Mouse (Mus musculus): ENCODE measurements around the gene Cysrt1.
"Not testable (repeated sequence)": the region's sequence is repeated elsewhere in the genome, so short reads cannot be mapped to it uniquely, and the experiment has no call there.

Gene Cysrt1

GRCm38 (mm10) chr2:25264851-25265250 is 22.6 kb upstream of the Cysrt1 start:
- DNase-seq (ENCODE audit: low spot score in 2 of 2), result no peak

DNA sequence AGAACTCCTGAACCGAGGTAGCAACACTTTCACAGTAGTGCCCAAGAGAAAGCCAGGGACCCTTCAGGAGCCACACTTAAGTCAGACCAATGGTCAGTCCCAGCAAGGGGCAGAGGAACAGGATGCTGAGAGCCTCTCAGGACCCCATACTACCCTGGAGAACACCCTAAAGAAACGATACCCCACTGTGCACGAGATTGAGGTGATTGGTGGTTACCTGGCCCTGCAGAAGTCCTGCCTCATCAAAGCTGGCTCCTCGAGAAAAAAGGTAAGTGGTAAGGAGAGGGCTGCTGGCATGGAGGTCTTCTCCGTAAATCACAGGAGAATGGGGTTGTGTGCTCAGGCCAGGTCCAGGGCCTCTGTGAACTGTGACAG is 22.0 kb upstream of the Cysrt1 start:
- no peak for DNase-seq (ENCODE audit: low spot score in 2 of 2)

- no peak for DNase-seq (ENCODE audit: low spot score in 2 of 2)
These were observed 21.5 kb upstream of the Cysrt1 start for GRCm38 (mm10) chr2:25263623-25264285.

- DNase-seq (ENCODE audit: low spot score in 2 of 2), result peak; percentile 47 to 63
These were observed 20.8 kb upstream of the Cysrt1 start for GRCm38 (mm10) chr2:25262795-25263622.

- DNase-seq (ENCODE audit: low spot score in 2 of 2), result peak; percentile 92 to 94
These were observed 20.1 kb upstream of the Cysrt1 start, which contains the start of gene Tprn for GRCm38 (mm10) chr2:25262291-25262767. TSS of gene Tprn (plus strand) at chr2:25262618.

DNA sequence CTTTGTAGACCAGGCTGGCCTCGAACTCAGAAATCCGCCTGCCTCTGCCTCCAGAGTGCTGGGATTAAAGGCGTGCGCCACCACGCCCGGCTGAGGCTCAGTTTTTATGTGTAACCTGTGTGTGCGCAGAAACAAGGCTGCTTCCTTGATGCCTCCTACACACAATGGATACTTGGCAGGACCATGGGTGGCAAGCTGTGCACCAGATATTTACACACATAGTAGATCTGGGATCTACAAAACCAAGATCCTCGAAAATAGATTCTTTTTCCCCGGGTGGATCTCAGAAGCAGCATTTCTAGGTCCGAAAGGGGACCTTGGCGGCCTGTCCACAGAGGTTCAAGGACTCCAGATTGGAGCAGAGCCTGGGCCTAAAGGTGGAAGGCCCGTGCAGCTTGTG is 19.6 kb upstream of the Cysrt1 start:
- DNase-seq (ENCODE audit: low spot score in 2 of 2), result no peak

GRCm38 (mm10) chr2:25258887-25259286 is 16.6 kb upstream of the Cysrt1 start:
- no peak for DNase-seq (ENCODE audit: low spot score in 2 of 2)

DNA sequence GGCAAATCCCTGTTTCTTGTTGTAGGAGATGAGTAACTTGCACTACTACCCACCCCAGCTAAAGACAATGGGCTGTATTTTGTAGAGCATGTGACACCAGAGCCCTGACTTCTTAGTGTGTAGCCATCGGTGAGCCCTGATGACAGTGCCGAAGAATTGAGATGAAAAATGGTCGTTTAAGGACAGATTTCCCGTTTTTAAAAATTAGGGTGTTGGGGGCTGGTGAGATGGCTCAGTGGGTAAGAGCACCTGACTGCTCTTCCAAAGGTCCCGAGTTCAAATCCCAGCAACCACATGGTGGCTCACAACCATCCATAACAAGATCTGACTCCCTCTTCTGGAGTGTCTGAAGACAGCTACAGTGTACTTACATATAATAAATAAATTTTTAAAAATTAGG is 15.0 kb upstream of the Cysrt1 start:
- DNase-seq (ENCODE audit: low spot score in 2 of 2), result not testable (repeated sequence)

- DNase-seq (ENCODE audit: low spot score in 2 of 2), result peak; percentile 40 to 68
These were observed 14.3 kb upstream of the Cysrt1 start for GRCm38 (mm10) chr2:25256443-25257109.

GRCm38 (mm10) chr2:25255284-25255779 is 13.1 kb upstream of the Cysrt1 start, which contains the start of gene Tmem203:
TSS of gene Tmem203 (plus strand) at chr2:25255439.
- peak; percentile 78 to 82 for DNase-seq (ENCODE audit: low spot score in 2 of 2)

DNA sequence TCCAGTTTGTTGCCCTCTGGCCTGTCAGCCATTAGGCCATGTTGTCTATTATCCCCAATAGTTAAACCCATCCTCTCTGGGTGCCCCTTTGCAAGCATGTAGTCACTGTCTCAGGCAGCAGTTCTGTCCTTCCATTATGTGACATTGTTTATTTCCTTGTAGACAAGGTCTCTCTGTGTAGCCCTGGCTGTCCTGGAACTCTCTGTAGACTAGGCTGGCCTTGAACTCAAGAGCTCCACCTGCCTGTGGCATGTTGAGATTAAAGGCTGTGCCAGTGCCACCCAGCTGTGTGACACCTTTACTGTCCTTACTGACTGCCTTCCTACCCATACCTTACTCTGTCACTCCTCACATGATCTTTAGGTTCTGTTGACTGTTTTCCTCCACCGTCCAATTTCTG is 10.1 kb upstream of the Cysrt1 start:
- no peak for DNase-seq (ENCODE audit: low spot score in 2 of 2)

- no peak for DNase-seq (ENCODE audit: low spot score in 2 of 2)
These were observed 4.2 kb upstream of the Cysrt1 start, which contains the start of gene AL732309.1 for GRCm38 (mm10) chr2:25246183-25247072. TSS of gene AL732309.1 (minus strand) at chr2:25246863.

- DNase-seq (ENCODE audit: low spot score in 2 of 2), result no peak
These were observed 1.9 kb upstream of the Cysrt1 start for GRCm38 (mm10) chr2:25244144-25244543.

DNA sequence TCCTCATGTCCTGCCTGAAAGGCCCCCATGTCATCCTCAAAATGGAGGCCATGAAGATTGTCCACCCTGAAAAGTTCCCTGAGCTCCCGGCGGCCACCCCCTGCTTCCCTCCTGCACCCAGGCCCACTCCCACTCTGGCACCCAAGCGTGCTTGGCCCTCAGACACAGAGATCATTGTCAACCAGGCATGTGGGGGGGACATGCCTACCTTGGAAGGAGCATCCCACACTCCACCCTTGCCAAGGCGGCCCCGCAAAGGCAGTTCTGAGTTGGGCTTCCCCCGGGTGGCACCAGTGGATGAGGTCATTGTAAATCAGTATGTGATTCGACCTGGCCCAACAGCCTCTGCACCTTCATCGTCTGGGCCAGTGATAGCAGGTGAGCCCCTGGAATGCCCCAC is 1.1 kb upstream of the Cysrt1 start:
- no peak for DNase-seq (ENCODE audit: low spot score in 2 of 2)

GRCm38 (mm10) chr2:25241438-25241775 is 845 bp downstream of the Cysrt1 start:
- no peak for DNase-seq (ENCODE audit: low spot score in 2 of 2)

- DNase-seq (ENCODE audit: low spot score in 2 of 2), result no peak
These were observed 1.4 kb downstream of the Cysrt1 start for GRCm38 (mm10) chr2:25240723-25241437.

GRCm38 (mm10) chr2:25240310-25240709 is 1.9 kb downstream of the Cysrt1 start:
- no peak for DNase-seq (ENCODE audit: low spot score in 2 of 2)

- no peak for DNase-seq (ENCODE audit: low spot score in 2 of 2)
These were observed 2.5 kb downstream of the Cysrt1 start for GRCm38 (mm10) chr2:25239766-25240165.

- no peak for DNase-seq (ENCODE audit: low spot score in 2 of 2)
These were observed 4.1 kb downstream of the Cysrt1 start for GRCm38 (mm10) chr2:25238106-25238505.

DNA sequence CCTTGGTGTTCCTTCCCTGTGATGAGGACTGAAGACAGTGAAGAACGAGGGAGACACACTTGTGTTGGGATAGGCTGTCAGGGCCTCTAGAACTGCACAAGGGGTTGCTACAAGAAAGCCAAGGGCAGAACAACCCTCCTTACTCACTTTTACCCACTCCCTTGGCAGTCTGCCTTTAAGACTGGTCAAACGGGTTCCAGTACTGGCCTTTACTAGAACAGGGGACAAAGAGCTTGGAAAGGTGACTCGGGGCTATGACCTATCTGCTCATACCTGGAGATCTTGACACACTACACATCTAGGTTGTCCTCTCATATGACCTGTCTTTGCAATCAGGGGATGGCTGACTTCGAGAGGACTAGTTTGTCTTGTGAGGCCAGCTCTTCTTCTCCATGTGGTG is 4.7 kb downstream of the Cysrt1 start:
- DNase-seq (ENCODE audit: low spot score in 2 of 2), result no peak

DNA sequence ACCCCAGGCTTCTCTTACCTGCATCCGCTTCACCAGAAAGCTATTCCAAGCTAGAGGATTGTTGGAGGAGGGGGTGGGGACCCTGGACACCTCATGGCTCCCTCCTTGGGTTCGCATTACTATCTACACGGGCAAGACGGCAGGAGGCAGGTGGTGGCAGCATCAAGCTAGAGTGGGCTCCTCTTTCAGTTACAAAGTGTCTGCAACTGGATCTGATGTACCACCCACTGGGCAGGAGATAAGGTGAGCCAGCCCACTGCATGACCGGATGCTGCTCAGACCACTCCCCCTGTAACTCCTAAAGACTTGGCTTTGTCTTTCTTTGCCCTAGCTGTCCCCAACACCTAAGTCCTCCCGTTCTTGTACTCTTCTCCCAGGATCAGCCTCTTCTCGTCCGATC is 5.6 kb downstream of the Cysrt1 start, which contains the start of gene Rnf224:
Gene Rnf224, minus strand, starts transcription at position 174 of the 400 bp plus-strand sequence.
- DNase-seq (ENCODE audit: low spot score in 2 of 2), result no peak
